Mouse (Mus musculus): Measurements from ENCODE around the gene Meis1. TPM values are rescaled to one million over a fixed set of nuclear protein-coding genes. Genes with fewer than 3 reads are reported as not detected.

Gene Meis1
- polyA plus RNA-seq, 1 experiment from 2014 or later: 34.6 TPM

DNA sequence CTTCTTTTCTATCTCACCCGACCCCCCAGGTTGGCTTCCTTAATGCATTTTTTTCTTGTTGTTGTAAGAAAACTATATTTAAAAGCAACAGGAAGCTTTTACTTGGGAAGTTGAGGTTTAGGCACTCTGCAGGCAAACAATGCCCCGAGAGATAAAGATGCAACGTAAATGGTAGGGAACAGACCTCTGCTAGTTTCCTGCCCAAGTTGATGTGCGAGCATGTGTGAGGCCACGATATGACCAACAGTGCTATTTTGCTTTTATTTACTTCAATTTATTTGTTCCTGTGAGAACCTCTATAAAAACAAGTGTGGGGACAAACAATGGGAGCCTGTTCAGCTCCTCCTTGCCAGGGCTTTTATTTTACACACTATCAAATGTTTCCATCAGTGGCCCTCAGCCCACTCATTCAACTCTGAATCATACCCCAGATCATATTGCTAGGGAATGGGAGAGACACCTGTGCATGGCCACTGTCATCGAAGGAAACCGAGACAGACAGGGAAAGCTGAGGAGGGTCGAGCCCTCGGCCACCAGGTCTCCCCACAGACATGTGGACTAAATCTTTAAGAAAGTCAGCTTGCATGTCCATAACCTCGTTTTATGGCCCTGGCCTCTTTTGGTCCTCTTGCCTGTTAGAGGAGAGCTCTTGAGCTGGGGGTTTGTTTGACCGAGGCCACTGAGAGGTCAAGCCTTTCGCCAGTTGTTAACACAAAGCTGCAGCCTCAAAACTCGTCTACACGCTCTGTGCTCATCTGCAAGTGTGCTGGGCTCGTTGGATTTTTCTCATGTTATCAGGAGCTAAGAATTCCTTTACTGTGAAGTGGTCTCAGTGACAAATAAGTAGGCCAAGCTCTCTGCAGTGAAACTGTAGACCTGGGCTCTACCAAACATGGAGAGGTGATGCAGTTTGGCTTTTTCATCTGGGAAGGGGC lies 55.3 kb downstream of the Meis1 start:
- Histone ChIP-seq H3K4me3 (ENCODE audit: low read depth, low read length) (no peak overlapping the region), H3K4me2 (ENCODE audit: low read length) (no peak overlapping the region), H3K4me1 (ENCODE audit: control insufficient read depth, insufficient read depth, low read length) (no peaks in the 10 kb centered on the region), H3K36me3 (ENCODE audit: control insufficient read depth, insufficient read depth, low read length) (no peaks in the 10 kb centered on the region), H3K9me3 (replicated peaks; ENCODE audit: control insufficient read depth, low read length, poor library complexity, severe bottlenecking) (no peaks in the 10 kb centered on the region), H3K27ac (ENCODE audit: low read length) (no peak overlapping the region), H3K27me3 (ENCODE audit: control insufficient read depth, insufficient read depth, low read depth, low read length) (no peaks in the 10 kb centered on the region), H3K9ac (ENCODE audit: low read depth, low read length) (no peak overlapping the region)
- WGBS: 68% methylated on average over 15 of the region's 15 CpGs
- ATAC-seq: no peak

DNA sequence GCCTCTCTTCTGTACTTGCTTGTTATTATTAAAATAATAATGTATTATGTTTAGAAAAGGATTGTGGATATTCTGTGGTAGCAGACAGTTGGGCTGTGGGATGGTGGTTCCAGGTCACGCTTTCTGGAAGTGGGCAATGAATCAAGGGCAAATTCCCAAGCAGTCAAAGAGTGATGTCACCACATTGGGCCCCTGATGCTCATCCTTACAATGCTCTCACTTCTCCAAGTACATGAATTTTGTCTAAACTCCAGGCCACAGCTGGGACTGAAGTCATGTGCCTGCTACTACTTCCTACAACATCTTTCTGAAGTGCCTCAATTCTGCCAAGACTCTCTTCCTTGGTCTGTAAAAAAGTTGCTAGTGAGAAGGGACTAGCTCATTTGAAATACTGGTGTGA lies 59.3 kb downstream of the Meis1 start:
- no peaks in the 10 kb centered on the region; the same call in 1 of the 2 replicates for H3K4me1 ChIP-seq (ENCODE audit: control insufficient read depth, insufficient read depth, low read length)
- no peaks in the 10 kb centered on the region for H3K9me3 ChIP-seq (replicated peaks; ENCODE audit: control insufficient read depth, low read length, poor library complexity, severe bottlenecking)
- H3K27me3 ChIP-seq (ENCODE audit: control insufficient read depth, insufficient read depth, low read depth, low read length): no peaks in the 10 kb centered on the region
- H3K36me3 ChIP-seq (ENCODE audit: control insufficient read depth, insufficient read depth, low read length): no peaks in the 10 kb centered on the region
- ATAC-seq: no peak
- WGBS: 91% methylated on average over 1 of the region's 1 CpGs
- no peak overlapping the region for H3K4me3 ChIP-seq (ENCODE audit: low read depth, low read length)
- H3K9ac ChIP-seq (ENCODE audit: low read depth, low read length): no peak overlapping the region
- H3K27ac ChIP-seq (ENCODE audit: low read length): no peak overlapping the region
- H3K4me2 ChIP-seq (ENCODE audit: low read length): no peak overlapping the region

DNA sequence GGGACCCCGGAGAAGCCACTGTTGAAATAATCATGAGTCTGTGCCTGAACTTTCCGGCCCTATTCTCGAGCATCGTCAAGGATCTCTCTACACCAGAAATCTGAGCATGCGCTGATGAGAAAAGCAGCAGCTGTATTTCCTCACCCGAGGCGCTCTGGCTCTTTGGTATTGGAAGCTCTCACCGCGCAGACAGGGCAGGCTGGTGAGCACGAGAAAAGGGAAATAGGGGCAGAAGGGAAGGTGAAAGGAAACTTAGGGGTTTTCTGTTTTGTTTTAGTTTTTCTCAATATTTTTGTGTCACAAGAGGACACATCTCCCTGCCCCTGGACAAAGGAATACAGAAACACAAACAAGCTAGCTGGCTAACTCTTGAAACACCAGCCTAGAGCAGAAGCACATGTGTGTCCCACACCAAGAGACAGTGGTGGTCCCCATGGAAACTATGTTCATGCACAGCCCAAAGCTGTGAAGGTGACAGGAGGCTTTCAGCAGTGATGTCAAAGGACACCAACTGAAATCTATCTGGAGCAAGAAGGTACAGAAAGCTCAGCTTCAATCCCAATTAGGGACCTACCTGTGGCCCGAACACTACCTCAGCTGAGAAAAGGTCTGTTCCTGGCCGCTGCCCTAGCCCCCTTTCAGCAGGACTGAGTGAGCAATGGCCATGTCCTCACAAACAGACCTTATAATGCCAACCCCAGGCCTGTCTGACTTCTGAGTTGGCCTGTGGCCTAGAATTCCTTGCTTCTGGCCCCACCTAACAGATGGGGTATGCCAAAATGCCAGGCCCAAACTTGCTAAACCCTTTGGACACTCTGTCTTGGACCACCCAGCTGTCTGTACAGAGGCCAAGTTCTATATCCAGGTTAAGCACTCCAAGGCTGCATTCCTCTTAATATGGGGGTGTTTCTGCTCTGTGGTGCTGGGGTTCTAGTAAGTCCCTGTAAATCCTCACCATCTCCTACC lies 60.7 kb downstream of the Meis1 start:
- 46% methylated on average over 12 of the region's 12 CpGs for WGBS
- Histone ChIP-seq H3K4me3 (ENCODE audit: low read depth, low read length) (0 out of 2 replicates have a peak overlapping the region, but pooled peaks have one; percentile 14), H3K27me3 (ENCODE audit: control insufficient read depth, insufficient read depth, low read depth, low read length) (no peaks in the 10 kb centered on the region), H3K4me1 (ENCODE audit: control insufficient read depth, insufficient read depth, low read length) (no peaks in the 10 kb centered on the region; the same call in 1 of the 2 replicates), H3K9ac (ENCODE audit: low read depth, low read length) (peak overlapping the region; percentile 28; the same call in 1 of the 2 replicates), H3K9me3 (replicated peaks; ENCODE audit: control insufficient read depth, low read length, poor library complexity, severe bottlenecking) (no peaks in the 10 kb centered on the region), H3K36me3 (ENCODE audit: control insufficient read depth, insufficient read depth, low read length) (no peaks in the 10 kb centered on the region), H3K27ac (ENCODE audit: low read length) (no peak overlapping the region), H3K4me2 (ENCODE audit: low read length) (peak overlapping the region; percentile 47)
- ATAC-seq: peak; percentile 59

DNA sequence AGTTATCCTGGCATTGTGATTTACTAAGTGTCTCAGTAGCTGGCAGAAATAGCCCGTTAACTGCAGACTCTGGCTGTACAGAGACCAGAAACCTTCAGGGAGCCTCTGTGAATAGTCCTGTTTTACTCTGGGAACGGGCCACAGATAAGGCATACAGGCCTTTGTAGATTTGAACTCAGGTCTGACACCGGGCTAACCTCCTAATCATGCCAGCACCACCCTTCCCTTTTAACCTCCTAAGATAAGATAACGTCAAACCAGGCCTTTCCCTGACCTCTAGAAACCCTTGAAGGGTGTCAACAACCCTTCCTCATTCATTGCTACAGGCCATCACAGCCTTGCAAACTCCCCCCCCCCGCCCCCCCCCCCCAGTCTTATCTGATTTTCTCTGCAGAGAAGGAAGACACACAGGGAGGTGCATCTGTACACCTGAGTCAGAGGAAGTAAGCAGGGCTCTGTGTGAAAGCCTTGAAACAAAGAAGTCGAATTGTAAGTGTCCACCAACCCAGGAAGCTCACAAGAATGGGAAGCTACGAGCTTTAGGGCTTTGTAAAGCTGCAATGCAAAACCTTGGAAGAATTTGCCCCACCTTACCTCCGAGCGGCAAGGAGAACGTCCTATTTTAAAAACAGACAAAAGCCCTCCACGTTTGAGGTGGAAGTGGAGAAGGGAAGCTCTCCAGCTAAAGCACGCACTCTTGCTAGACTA lies 61.5 kb downstream of the Meis1 start:
- H3K9me3 ChIP-seq (replicated peaks; ENCODE audit: control insufficient read depth, low read length, poor library complexity, severe bottlenecking): no peaks in the 10 kb centered on the region
- peak overlapping the region; percentile 47 for H3K4me2 ChIP-seq (ENCODE audit: low read length)
- 44% methylated on average over 12 of the region's 12 CpGs for WGBS
- 0 out of 2 replicates have a peak overlapping the region, but pooled peaks have one; percentile 14 for H3K4me3 ChIP-seq (ENCODE audit: low read depth, low read length)
- H3K36me3 ChIP-seq (ENCODE audit: control insufficient read depth, insufficient read depth, low read length): no peaks in the 10 kb centered on the region
- H3K27me3 ChIP-seq (ENCODE audit: control insufficient read depth, insufficient read depth, low read depth, low read length): no peaks in the 10 kb centered on the region
- H3K27ac ChIP-seq (ENCODE audit: low read length): no peak overlapping the region
- H3K4me1 ChIP-seq (ENCODE audit: control insufficient read depth, insufficient read depth, low read length): no peaks in the 10 kb centered on the region; the same call in 1 of the 2 replicates
- peak overlapping the region; percentile 28; the same call in 1 of the 2 replicates for H3K9ac ChIP-seq (ENCODE audit: low read depth, low read length)
- no peak for ATAC-seq

DNA sequence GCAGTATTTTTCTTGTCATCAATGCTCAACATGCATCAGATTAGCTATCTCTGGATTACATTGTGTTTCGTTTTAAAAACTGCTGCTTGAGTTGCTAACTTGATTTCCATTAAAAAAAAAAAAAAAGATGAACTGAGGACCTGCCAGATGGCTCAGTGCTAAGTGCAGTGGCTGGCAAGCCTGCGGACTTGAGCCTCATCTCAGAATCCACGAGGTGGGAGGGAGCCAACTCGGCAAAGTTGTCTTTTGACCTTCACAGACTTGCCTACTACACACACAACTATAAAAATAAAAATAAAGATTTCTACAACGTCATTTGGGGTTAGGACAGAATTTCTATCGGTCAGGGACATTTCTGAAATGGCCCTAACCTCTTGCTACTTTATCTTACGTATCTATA lies 62.8 kb downstream of the Meis1 start:
- no peaks in the 10 kb centered on the region for H3K27me3 ChIP-seq (ENCODE audit: control insufficient read depth, insufficient read depth, low read depth, low read length)
- no peak overlapping the region for H3K27ac ChIP-seq (ENCODE audit: low read length)
- no peak overlapping the region for H3K4me2 ChIP-seq (ENCODE audit: low read length)
- no peaks in the 10 kb centered on the region for H3K36me3 ChIP-seq (ENCODE audit: control insufficient read depth, insufficient read depth, low read length)
- no peak overlapping the region for H3K9ac ChIP-seq (ENCODE audit: low read depth, low read length)
- whole genome bisulfite sequencing: 72% methylated on average over 7 of the region's 7 CpGs
- ATAC-seq: no peak
- H3K9me3 ChIP-seq (replicated peaks; ENCODE audit: control insufficient read depth, low read length, poor library complexity, severe bottlenecking): no peaks in the 10 kb centered on the region
- H3K4me1 ChIP-seq (ENCODE audit: control insufficient read depth, insufficient read depth, low read length): no peaks in the 10 kb centered on the region; the same call in 1 of the 2 replicates
- no peak overlapping the region for H3K4me3 ChIP-seq (ENCODE audit: low read depth, low read length)

DNA sequence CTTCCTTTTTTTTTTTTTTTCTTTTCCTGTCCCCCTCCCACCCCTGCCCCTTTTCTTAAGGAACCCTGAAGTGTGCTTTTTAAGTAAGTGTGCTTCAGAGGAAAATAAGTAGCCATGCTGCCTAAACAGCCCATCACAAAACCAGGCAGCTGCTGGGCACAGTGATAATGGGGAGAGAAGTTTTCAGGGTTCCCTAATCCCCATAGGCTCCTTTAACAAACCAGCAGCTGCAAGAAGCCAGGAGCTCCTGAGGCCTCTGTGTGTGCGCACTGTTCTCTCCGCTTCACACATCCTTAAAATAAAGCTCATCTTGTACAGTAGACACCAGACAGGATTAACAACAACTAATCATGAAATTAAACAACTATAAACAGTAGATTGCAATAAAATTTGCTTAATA lies 63.9 kb downstream of the Meis1 start:
- H3K4me3 ChIP-seq (ENCODE audit: low read depth, low read length): no peak overlapping the region
- no peaks in the 10 kb centered on the region for H3K27me3 ChIP-seq (ENCODE audit: control insufficient read depth, insufficient read depth, low read depth, low read length)
- H3K27ac ChIP-seq (ENCODE audit: low read length): no peak overlapping the region
- no peaks in the 10 kb centered on the region for H3K9me3 ChIP-seq (replicated peaks; ENCODE audit: control insufficient read depth, low read length, poor library complexity, severe bottlenecking)
- ATAC-seq: no peak
- no peaks in the 10 kb centered on the region for H3K36me3 ChIP-seq (ENCODE audit: control insufficient read depth, insufficient read depth, low read length)
- no peaks in the 10 kb centered on the region; the same call in 1 of the 2 replicates for H3K4me1 ChIP-seq (ENCODE audit: control insufficient read depth, insufficient read depth, low read length)
- H3K9ac ChIP-seq (ENCODE audit: low read depth, low read length): no peak overlapping the region
- 49% methylated on average over 2 of the region's 2 CpGs for WGBS
- no peak overlapping the region for H3K4me2 ChIP-seq (ENCODE audit: low read length)

DNA sequence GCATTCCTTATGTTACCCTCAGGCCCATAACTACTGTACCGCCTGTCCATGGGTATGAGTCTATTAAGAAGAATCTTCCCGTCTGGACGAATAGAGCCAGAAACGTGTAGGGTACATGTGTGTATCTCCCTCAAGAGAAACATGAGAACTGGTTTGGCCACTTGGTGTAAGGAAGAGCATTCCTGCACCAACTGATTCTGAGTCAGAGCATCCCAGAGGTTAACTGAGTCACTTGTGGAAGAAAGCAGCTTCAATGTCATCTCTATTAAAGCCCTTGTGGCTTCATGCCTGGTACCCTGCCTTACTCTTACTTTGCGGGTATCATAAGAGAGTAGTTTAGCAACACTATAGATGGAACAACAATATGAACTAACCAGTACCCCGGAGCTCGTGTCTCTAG lies 64.9 kb downstream of the Meis1 start:
- Histone ChIP-seq H3K9me3 (replicated peaks; ENCODE audit: control insufficient read depth, low read length, poor library complexity, severe bottlenecking) (no peaks in the 10 kb centered on the region), H3K4me2 (ENCODE audit: low read length) (no peak overlapping the region), H3K27ac (ENCODE audit: low read length) (no peak overlapping the region), H3K4me3 (ENCODE audit: low read depth, low read length) (no peak overlapping the region), H3K9ac (ENCODE audit: low read depth, low read length) (no peak overlapping the region), H3K4me1 (ENCODE audit: control insufficient read depth, insufficient read depth, low read length) (no peaks in the 10 kb centered on the region; the same call in 1 of the 2 replicates), H3K27me3 (ENCODE audit: control insufficient read depth, insufficient read depth, low read depth, low read length) (no peaks in the 10 kb centered on the region), H3K36me3 (ENCODE audit: control insufficient read depth, insufficient read depth, low read length) (no peaks in the 10 kb centered on the region)
- no peak for ATAC-seq
- 90% methylated on average over 7 of the region's 7 CpGs for WGBS

DNA sequence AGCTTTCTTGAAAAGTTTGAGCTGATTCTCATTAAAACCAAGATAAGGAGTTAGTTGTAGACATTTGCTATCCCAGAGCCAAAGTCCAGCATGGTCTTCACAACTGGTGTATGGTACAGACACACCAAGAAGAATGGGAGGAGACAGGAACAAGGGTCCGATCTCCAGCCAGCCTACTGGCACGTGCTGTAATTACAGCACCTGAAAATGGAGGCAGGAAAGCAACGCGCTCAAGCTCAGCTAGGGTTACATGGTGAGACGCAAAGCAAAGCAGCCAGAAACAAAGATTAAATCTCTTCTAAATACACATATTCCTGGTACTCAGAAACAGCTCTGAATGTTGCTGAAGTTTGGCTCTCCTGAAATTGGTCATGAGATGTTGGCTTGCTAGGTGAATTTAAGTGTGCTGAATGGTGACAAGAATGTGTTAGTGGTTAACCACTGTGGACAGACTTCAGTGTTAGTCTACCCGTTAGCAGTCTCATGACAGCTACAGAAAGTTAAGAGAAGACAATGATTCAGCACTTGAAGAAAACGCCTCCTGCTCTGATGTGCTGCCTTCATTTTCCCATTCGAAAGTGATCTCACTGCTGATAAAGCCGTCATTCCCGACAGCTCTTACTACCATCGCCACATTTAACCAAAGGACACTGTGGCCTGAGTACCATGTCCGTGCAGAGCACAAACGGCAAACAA lies 70.0 kb downstream of the Meis1 start:
- H3K4me1 ChIP-seq (ENCODE audit: control insufficient read depth, insufficient read depth, low read length): peaks cover 22% of the 10 kb centered on the region
- no peak overlapping the region for H3K9ac ChIP-seq (ENCODE audit: low read depth, low read length)
- no peaks in the 10 kb centered on the region for H3K27me3 ChIP-seq (ENCODE audit: control insufficient read depth, insufficient read depth, low read depth, low read length)
- H3K4me3 ChIP-seq (ENCODE audit: low read depth, low read length): no peak overlapping the region
- no peak for ATAC-seq
- WGBS: 84% methylated on average over 13 of the region's 13 CpGs
- no peak overlapping the region for H3K4me2 ChIP-seq (ENCODE audit: low read length)
- H3K9me3 ChIP-seq (replicated peaks; ENCODE audit: control insufficient read depth, low read length, poor library complexity, severe bottlenecking): no peaks in the 10 kb centered on the region
- H3K27ac ChIP-seq (ENCODE audit: low read length): no peak overlapping the region
- no peaks in the 10 kb centered on the region for H3K36me3 ChIP-seq (ENCODE audit: control insufficient read depth, insufficient read depth, low read length)
